Mouse (Mus musculus): ENCODE data around the gene Pla2g2e. TPM values are rescaled to one million over a fixed set of nuclear protein-coding genes. Genes with fewer than 3 reads are reported as not detected.
"Not testable (repeated sequence)": the region's sequence is repeated elsewhere in the genome, so short reads cannot be mapped to it uniquely, and the experiment has no call there.

Pla2g2e gene
- polyA plus RNA-seq, 1 experiment, result 0.82 TPM

DNA sequence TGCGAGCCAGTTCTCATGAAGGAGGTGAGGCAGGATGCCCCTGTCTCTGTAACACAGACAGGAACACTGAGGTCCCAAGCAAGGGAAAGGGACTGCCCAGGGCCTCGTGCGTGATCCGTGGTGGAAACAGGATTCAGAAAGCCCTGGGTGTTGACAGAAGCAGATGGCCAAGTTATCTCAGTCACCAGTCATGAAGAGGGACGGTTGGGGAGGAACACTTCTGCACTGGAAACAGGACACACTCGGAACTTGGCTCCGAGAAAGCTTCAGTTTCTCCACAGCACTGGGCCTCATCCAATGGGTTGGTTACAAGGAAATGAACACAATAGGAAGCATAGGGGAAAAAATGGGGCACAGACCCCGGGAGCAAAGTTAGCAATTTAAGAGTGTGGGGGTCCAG, 1.0 kb downstream of the Pla2g2e start:
- Histone ChIP-seq H3K4me1 (peaks cover 3% of the 10 kb centered on the region; the same call in 1 of the 2 replicates), H3K36me3 (replicated peaks; ENCODE audit: low read length) (no peaks in the 10 kb centered on the region), H3K27me3 (replicated peaks) (peaks cover 68% of the 10 kb centered on the region), H3K9me3 (peaks cover 19% of the 10 kb centered on the region), H3K4me3 (replicated peaks) (no peak overlapping the region)
- no peak for TF ChIP-seq GATA1 (IDR thresholded peaks at IDR 0.05; ENCODE audit: borderline replicate concordance, low read length)
- no peak for TF ChIP-seq FLI1 (IDR thresholded peaks at IDR 0.05; ENCODE audit: low read length)

DNA sequence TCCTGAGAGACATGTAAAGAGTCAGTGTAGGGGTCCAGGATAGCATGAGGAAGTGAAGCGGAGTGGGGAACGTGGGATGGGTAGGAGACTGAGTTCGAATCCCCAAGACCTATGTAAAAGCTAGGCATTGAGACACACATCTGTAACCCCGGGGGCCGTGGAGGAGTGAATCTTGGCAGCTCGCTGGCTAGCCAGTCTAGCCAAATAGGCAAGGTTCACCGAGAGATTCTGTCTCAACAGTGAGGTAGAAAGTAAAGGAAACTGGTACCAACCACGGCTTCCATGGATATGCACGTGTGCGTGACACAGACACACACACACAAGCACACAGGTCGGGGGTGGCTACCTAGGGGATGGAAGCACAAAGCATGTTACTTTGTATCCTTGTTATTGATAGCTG, 2.1 kb downstream of the Pla2g2e start:
- TF ChIP-seq FLI1 (IDR thresholded peaks at IDR 0.05; ENCODE audit: low read length) (no peak), GATA1 (IDR thresholded peaks at IDR 0.05; ENCODE audit: borderline replicate concordance, low read length) (no peak)
- peaks cover 5% of the 10 kb centered on the region; the same call in 1 of the 2 replicates for H3K4me1 ChIP-seq

DNA sequence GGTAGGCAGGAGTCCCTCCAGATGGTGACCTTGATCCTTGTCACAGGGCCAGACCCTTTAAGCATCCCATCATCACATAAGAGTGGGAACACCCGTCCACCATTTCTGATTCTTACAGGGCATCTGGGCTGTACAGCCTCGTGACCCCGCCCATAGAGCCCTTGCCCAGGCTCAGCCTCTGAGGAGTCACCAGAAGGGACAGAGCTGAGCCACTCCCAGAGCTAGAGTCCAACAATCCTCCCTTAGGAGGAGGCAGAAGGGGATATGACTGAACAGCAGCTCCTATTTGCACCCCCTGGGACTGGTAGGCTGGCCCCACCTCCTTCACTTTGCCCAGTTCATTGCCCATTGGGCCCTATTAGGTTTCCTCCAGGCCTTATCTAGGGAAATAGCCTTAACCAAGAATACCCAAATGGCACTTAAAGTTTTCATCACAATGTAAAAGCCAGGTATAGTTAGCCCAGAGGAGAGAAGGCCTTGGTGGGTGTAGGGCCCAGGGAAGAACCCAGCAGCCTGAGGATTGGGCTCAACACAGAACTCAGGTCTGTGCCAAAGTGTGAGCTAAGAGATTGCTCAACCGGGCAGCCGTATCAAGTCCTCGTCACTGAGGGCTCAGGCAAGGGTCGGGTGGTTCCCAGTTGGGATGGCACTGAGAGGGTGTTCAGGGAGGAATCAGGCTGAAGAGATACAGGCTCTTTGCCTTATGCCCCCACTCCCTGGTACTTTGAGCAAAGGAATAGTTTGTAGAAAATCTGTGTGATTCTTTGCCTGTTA, 3.3 kb downstream of the Pla2g2e start:
- Histone ChIP-seq H3K27me3 (replicated peaks) (peaks cover 68% of the 10 kb centered on the region), H3K9me3 (0 out of 2 replicates have a peak, but pooled peaks cover under 1% of the 10 kb centered on the region), H3K4me1 (peaks cover 5% of the 10 kb centered on the region; the same call in 1 of the 2 replicates), H3K36me3 (replicated peaks; ENCODE audit: low read length) (no peaks in the 10 kb centered on the region), H3K4me3 (replicated peaks) (no peak overlapping the region)
- no peak for TF ChIP-seq GATA1 (IDR thresholded peaks at IDR 0.05; ENCODE audit: borderline replicate concordance, low read length)
- TF ChIP-seq FLI1 (IDR thresholded peaks at IDR 0.05; ENCODE audit: low read length), result no peak

More for the DNA sequence above, 2.1 kb downstream of the Pla2g2e start:
- Histone ChIP-seq H3K36me3 (replicated peaks; ENCODE audit: low read length) (no peaks in the 10 kb centered on the region), H3K27me3 (replicated peaks) (peaks cover 63% of the 10 kb centered on the region), H3K9me3 (peaks cover 13% of the 10 kb centered on the region), H3K4me3 (replicated peaks) (no peak overlapping the region)

DNA sequence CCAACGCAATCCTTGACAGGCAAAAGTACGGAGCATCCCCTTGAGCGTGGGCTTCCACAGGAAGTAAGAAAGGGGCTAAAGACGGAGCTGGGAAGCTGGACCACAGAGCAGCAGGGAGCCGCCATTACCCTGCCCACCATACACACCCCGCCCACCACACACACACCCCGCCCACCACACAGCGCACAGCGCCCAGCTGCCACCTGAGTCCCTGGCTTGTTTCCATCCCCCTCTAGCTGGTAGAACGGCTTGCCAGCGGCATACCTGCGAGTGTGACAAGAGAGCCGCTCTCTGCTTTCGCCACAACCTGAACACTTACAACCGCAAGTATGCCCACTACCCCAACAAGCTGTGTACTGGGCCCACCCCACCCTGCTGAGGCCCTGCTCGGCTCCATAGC, 4.4 kb downstream of the Pla2g2e start:
- Histone ChIP-seq H3K4me1 (peaks cover 5% of the 10 kb centered on the region; the same call in 1 of the 2 replicates), H3K9me3 (no peaks in the 10 kb centered on the region), H3K36me3 (replicated peaks; ENCODE audit: low read length) (no peaks in the 10 kb centered on the region), H3K4me3 (replicated peaks) (no peak overlapping the region), H3K27me3 (replicated peaks) (peaks cover 73% of the 10 kb centered on the region)
- TF ChIP-seq FLI1 (IDR thresholded peaks at IDR 0.05; ENCODE audit: low read length) (no peak), GATA1 (IDR thresholded peaks at IDR 0.05; ENCODE audit: borderline replicate concordance, low read length) (no peak)

DNA sequence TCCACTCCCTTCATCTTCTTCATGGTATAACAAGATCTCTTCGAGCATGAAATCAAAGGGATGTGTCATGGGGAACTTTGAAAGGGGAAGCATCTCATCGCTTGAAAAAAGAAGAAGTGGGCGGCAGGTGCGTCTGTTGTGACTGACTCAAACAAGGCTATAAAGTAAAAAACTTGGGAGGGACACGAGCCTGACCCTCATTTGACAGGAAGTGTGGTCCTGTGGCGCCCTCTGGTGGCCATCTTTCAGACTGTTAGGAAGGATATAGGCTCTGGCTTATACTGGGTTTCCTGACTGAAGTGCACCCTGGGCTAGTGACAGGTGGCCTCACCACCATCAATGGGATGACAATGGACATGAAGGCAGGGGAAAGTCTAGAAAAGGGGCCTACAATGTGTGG, 6.5 kb downstream of the Pla2g2e start:
- Histone ChIP-seq H3K4me1 (peaks cover 5% of the 10 kb centered on the region; the same call in 1 of the 2 replicates), H3K27me3 (replicated peaks) (peaks cover 72% of the 10 kb centered on the region), H3K4me3 (replicated peaks) (no peak overlapping the region), H3K36me3 (replicated peaks; ENCODE audit: low read length) (no peaks in the 10 kb centered on the region), H3K9me3 (no peaks in the 10 kb centered on the region)
- TF ChIP-seq FLI1 (IDR thresholded peaks at IDR 0.05; ENCODE audit: low read length) (no peak), GATA1 (IDR thresholded peaks at IDR 0.05; ENCODE audit: borderline replicate concordance, low read length) (no peak)

DNA sequence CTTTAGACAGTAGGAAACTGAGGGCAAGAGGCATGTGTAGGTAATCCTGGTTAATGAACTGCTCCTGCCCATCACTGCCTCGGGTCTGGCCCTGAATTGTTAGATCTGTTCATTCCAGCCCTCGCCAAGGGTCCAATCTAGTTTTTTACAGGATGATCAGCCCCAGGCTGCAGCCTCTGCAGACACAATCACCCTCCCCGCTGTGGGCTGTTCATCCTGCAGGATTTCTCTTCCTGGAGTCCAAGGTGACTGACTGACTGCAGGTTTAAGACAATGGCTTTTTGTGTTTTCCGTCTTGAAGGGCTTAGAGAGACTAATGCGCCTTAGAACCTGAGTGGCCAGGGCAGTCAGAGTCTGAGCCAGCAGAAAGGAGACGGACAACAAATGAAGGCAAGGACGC, 11.4 kb downstream of the Pla2g2e start:
- Histone ChIP-seq H3K4me3 (replicated peaks) (no peak overlapping the region), H3K36me3 (replicated peaks; ENCODE audit: low read length) (peaks cover under 1% of the 10 kb centered on the region), H3K4me1 (no peaks in the 10 kb centered on the region; the same call in 1 of the 2 replicates), H3K9me3 (no peaks in the 10 kb centered on the region), H3K27me3 (replicated peaks) (peaks cover 37% of the 10 kb centered on the region)
- no peak for TF ChIP-seq GATA1 (IDR thresholded peaks at IDR 0.05; ENCODE audit: borderline replicate concordance, low read length)
- no peak for TF ChIP-seq FLI1 (IDR thresholded peaks at IDR 0.05; ENCODE audit: low read length)

DNA sequence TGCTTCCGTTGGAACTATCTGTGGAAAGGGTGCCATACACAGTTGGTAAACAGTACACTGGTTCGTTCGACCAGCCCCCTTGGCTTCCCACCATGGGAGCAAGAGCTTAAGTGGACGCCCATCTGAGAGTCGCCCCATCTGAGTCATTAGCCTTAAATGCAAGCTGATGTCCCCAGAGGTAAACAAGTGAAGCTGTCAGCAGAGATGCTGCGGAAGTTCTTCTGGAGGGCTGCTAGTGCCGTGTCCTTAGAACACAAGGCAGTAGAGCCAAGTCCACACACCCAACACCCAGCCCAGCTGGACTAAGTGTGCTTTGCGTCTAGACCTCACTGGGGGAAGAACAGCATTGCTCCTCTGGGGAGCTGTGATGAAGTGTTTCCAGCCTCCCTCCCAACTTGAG, 11.9 kb downstream of the Pla2g2e start:
- H3K4me3 ChIP-seq (replicated peaks), result no peak overlapping the region
- peaks cover 37% of the 10 kb centered on the region for H3K27me3 ChIP-seq (replicated peaks)
- peaks cover 5% of the 10 kb centered on the region for H3K36me3 ChIP-seq (replicated peaks; ENCODE audit: low read length)
- no peaks in the 10 kb centered on the region for H3K9me3 ChIP-seq
- H3K4me1 ChIP-seq, result no peaks in the 10 kb centered on the region
- TF ChIP-seq FLI1 (IDR thresholded peaks at IDR 0.05; ENCODE audit: low read length) (no peak), GATA1 (IDR thresholded peaks at IDR 0.05; ENCODE audit: borderline replicate concordance, low read length) (no peak)

DNA sequence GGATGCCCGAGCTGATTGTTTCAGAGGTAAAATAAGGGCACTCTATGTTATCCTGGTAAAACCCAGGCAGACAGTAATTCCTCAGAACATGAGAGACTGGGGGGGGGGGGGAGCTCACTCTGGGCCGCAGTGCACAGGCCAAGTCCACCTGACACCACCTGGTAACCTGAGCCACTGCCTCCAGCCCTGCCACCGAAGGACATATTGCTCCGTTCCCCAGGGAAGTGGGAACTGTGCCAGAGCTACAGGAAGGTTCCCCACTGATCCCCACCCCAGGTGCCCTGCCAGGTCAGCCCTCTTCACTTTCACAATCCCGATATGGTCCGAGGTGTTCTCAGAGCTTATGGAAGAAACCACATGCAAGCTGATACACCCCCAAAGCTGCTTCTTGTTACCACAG, 14.9 kb downstream of the Pla2g2e start:
- Histone ChIP-seq H3K4me1 (no peaks in the 10 kb centered on the region), H3K36me3 (replicated peaks; ENCODE audit: low read length) (peaks cover 34% of the 10 kb centered on the region), H3K9me3 (no peaks in the 10 kb centered on the region), H3K27me3 (replicated peaks) (peaks cover 19% of the 10 kb centered on the region), H3K4me3 (replicated peaks) (no peak overlapping the region)
- TF ChIP-seq GATA1 (IDR thresholded peaks at IDR 0.05; ENCODE audit: borderline replicate concordance, low read length), result no peak
- no peak for TF ChIP-seq FLI1 (IDR thresholded peaks at IDR 0.05; ENCODE audit: low read length)

DNA sequence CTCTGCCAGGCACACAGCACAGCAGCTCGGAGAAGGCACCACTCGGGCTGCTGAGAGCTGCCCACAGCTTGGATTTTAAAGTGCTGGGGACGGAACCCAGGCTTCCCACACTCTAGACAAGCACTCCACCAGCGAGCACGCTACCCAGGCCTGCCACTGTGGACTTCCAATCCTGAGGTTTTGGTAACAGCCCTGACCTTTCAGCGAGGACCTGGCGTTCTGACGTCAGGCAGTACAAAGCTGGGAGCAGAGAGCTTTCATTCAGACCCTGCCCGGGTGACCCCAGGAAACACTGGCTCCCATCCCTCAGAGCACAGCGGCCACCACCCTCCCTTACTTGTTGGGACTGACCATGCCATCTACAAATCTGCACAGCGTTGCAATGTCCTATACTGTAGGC, 16.0 kb downstream of the Pla2g2e start:
- not testable (repeated sequence) for H3K4me3 ChIP-seq (replicated peaks); H3K9me3 ChIP-seq; H3K4me1 ChIP-seq
- H3K27me3 ChIP-seq (replicated peaks), result peaks cover 11% of the 10 kb centered on the region
- peaks cover 46% of the 10 kb centered on the region for H3K36me3 ChIP-seq (replicated peaks; ENCODE audit: low read length)

DNA sequence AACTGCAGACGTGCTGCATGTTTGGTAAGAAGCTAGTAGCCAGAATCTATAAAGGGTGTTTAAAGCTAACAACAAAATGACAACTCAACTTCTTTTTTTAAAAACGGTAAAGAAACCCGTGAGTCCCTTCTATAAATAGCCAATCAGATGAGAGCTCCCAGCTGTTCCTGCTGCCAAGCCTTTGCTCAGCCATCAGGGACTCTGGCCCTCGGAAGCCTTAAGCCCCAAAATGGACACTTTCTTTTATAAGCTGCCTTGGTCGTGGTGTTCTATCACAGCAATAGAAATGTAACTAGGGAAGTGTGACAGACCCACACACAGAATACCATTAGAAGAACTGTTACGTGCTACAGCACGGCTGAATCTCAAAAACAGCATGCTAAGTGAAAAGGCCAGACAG, 21.6 kb downstream of the Pla2g2e start:
- no peak for TF ChIP-seq GATA1 (IDR thresholded peaks at IDR 0.05; ENCODE audit: borderline replicate concordance, low read length)
- no peaks in the 10 kb centered on the region for H3K27me3 ChIP-seq (replicated peaks)
- H3K9me3 ChIP-seq, result no peaks in the 10 kb centered on the region
- peaks cover 88% of the 10 kb centered on the region for H3K36me3 ChIP-seq (replicated peaks; ENCODE audit: low read length)
- H3K4me1 ChIP-seq, result no peaks in the 10 kb centered on the region
- H3K4me3 ChIP-seq (replicated peaks), result no peak overlapping the region

Data from megakaryocyte, embryonic 14.5 days (primary cell).